13 mouse cellular contexts compared by ENCODE assay signal in the genomic region with DNA sequence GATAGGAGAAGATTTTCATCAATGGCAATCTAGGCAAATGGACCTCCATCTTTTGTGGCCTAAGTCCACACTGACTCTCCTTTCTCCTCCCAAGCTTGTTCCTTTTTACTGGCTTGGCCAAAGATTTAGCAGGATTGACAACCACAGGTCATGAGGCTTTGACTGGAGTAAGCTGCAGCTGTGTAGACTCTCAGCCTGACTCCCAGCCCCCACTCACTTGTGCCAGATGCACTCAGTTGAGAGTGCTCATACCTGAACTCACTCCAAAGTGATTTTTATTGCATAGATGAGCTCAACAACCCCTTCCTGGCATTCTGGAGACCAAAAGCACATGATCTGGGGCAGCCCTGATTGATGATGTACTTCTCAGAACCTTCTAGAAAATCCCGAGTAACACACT. TPM values are rescaled to one million over a fixed set of nuclear protein-coding genes. Genes with fewer than 3 reads are reported as not detected.
"Had no signal": no experiment of that assay in that cellular context is flagged by ENCODE, and none has a peak within 500 bp of the region (broad histone marks: within the 10 kb centered on the region; RNA-seq: fewer than 3 reads in every experiment).

A gene (minus strand): TSS at position 101 of the 400 bp plus-strand sequence.

- DNase-seq: retina, postnatal 1 day; right cerebral cortex, adult 18-20 months; right cerebral cortex, postnatal 14 days; right cerebral cortex, postnatal 25 days; right cerebral cortex, postnatal 4 days; spleen, adult 18-20 months; thymus, adult 18-20 months; thymus, adult 2 months; thymus, postnatal 14 days; thymus, postnatal 25 days; thymus, postnatal 36 days; thymus, postnatal 4 days had no signal

RNA-seq across cellular contexts. Expression of the gene that starts here (rescaled TPM):
- total RNA-seq: neutrophil, adult 5-6 weeks had no signal
